Mouse (Mus musculus): ENCODE measurements around the gene 1700037H04Rik. TPM values are rescaled to one million over a fixed set of nuclear protein-coding genes. Genes with fewer than 3 reads are reported as not detected.

The 1700037H04Rik gene
- total and polyA plus RNA-seq, 3 experiments = 45.5 to 72.6 TPM; not detected in 1

- Histone ChIP-seq H3K79me2 (ENCODE audit: control insufficient read depth, insufficient read depth, low read length, poor library complexity) (no peaks in the 10 kb centered on the region), H3K27me3 (ENCODE audit: control insufficient read depth in 1 of 2, insufficient read depth in 2 of 2, low read length in 2 of 2) (no peaks in the 10 kb centered on the region), H3K9me3 (replicated peaks; ENCODE audit: insufficient read depth, low read length) (no peaks in the 10 kb centered on the region), H3K36me3 (ENCODE audit: control insufficient read depth in 1 of 2, insufficient read depth in 2 of 2, low read length in 2 of 2) (peaks cover 0 to 5% of the 10 kb centered on the region in 2 experiments; a peak in 1 of 4 replicates), H3K9ac (ENCODE audit: control insufficient read depth, low read depth, low read length, poor library complexity, severe bottlenecking) (no peak overlapping the region), H3K4me3 (ENCODE audit: control insufficient read depth in 1 of 2, insufficient read depth in 1 of 2, low read depth in 2 of 2, low read length in 2 of 2) (no peak overlapping the region), H3K27ac (ENCODE audit: control insufficient read depth, low read depth, low read length) (no peak overlapping the region), H3K4me1 (ENCODE audit: control insufficient read depth in 1 of 2, insufficient read depth in 2 of 2, low read length in 2 of 2) (peaks cover 3 to 17% of the 10 kb centered on the region in 2 experiments; a peak in 3 of 4 replicates)
- TF ChIP-seq USF1 (IDR thresholded peaks at IDR 0.05; ENCODE audit: low read depth, low read length) = no peak
- TF ChIP-seq TCF12 (IDR thresholded peaks at IDR 0.05; ENCODE audit: low read depth, low read length) = no peak
- TF ChIP-seq POLR2AphosphoS2 (IDR thresholded peaks at IDR 0.05; ENCODE audit: low read length) = no peak
- DNase-seq (ENCODE audit: low read depth, low spot score) = no peak
Measured at GRCm38 (mm10) chr2:131167984-131168383, 8.1 kb upstream of the 1700037H04Rik start.

GRCm38 (mm10) chr2:131166172-131166571, 6.3 kb upstream of the 1700037H04Rik start:
- Histone ChIP-seq H3K4me3 (ENCODE audit: control insufficient read depth in 1 of 2, insufficient read depth in 1 of 2, low read depth in 2 of 2, low read length in 2 of 2) (no peak overlapping the region), H3K9ac (ENCODE audit: control insufficient read depth, low read depth, low read length, poor library complexity, severe bottlenecking) (no peak overlapping the region), H3K27ac (ENCODE audit: control insufficient read depth, low read depth, low read length) (no peak overlapping the region), H3K9me3 (replicated peaks; ENCODE audit: insufficient read depth, low read length) (no peaks in the 10 kb centered on the region), H3K27me3 (ENCODE audit: control insufficient read depth in 1 of 2, insufficient read depth in 2 of 2, low read length in 2 of 2) (no peaks in the 10 kb centered on the region), H3K36me3 (ENCODE audit: control insufficient read depth in 1 of 2, insufficient read depth in 2 of 2, low read length in 2 of 2) (no peaks in the 10 kb centered on the region), H3K79me2 (ENCODE audit: control insufficient read depth, insufficient read depth, low read length, poor library complexity) (no peaks in the 10 kb centered on the region), H3K4me1 (ENCODE audit: control insufficient read depth in 1 of 2, insufficient read depth in 2 of 2, low read length in 2 of 2) (0 out of 4 replicates have a peak, but pooled peaks cover 0 to 5% of the 10 kb centered on the region in 2 experiments)
- no peak for DNase-seq (ENCODE audit: low read depth, low spot score)
- no peak for TF ChIP-seq NRF1 (IDR thresholded peaks at IDR 0.05; ENCODE audit: insufficient read depth, low read depth, low read length, poor library complexity, severe bottlenecking)

GRCm38 (mm10) chr2:131163924-131164323, 4.0 kb upstream of the 1700037H04Rik start:
- Histone ChIP-seq H3K9ac (ENCODE audit: control insufficient read depth, low read depth, low read length, poor library complexity, severe bottlenecking) (no peak overlapping the region), H3K27ac (ENCODE audit: control insufficient read depth, low read depth, low read length) (no peak overlapping the region), H3K36me3 (ENCODE audit: control insufficient read depth in 1 of 2, insufficient read depth in 2 of 2, low read length in 2 of 2) (no peaks in the 10 kb centered on the region; a peak in 1 of 4 replicates), H3K27me3 (ENCODE audit: control insufficient read depth in 1 of 2, insufficient read depth in 2 of 2, low read length in 2 of 2) (no peaks in the 10 kb centered on the region), H3K4me1 (ENCODE audit: control insufficient read depth in 1 of 2, insufficient read depth in 2 of 2, low read length in 2 of 2) (peaks cover 0 to under 1% of the 10 kb centered on the region in 2 experiments; a peak in 1 of 4 replicates), H3K79me2 (ENCODE audit: control insufficient read depth, insufficient read depth, low read length, poor library complexity) (peaks cover 4% of the 10 kb centered on the region), H3K9me3 (replicated peaks; ENCODE audit: insufficient read depth, low read length) (no peaks in the 10 kb centered on the region), H3K4me3 (ENCODE audit: control insufficient read depth in 1 of 2, insufficient read depth in 1 of 2, low read depth in 2 of 2, low read length in 2 of 2) (no peak overlapping the region)
- TF ChIP-seq POLR2AphosphoS5 (IDR thresholded peaks at IDR 0.05; ENCODE audit: borderline replicate concordance, low read depth, low read length) (no peak), TBP (IDR thresholded peaks at IDR 0.05; ENCODE audit: low read depth, low read length) (no peak)
- no peak for DNase-seq (ENCODE audit: low read depth, low spot score)

- Histone ChIP-seq H3K9me3 (replicated peaks; ENCODE audit: insufficient read depth, low read length) (no peaks in the 10 kb centered on the region), H3K36me3 (ENCODE audit: control insufficient read depth in 1 of 2, insufficient read depth in 2 of 2, low read length in 2 of 2) (no peaks in the 10 kb centered on the region; a peak in 1 of 4 replicates), H3K4me1 (ENCODE audit: control insufficient read depth in 1 of 2, insufficient read depth in 2 of 2, low read length in 2 of 2) (peaks cover 0 to 4% of the 10 kb centered on the region in 2 experiments; a peak in 1 of 4 replicates), H3K27ac (ENCODE audit: control insufficient read depth, low read depth, low read length) (peak overlapping the region; percentile 30), H3K79me2 (ENCODE audit: control insufficient read depth, insufficient read depth, low read length, poor library complexity) (peaks cover 6% of the 10 kb centered on the region), H3K9ac (ENCODE audit: control insufficient read depth, low read depth, low read length, poor library complexity, severe bottlenecking) (peak overlapping the region; percentile 73), H3K4me3 (ENCODE audit: control insufficient read depth in 1 of 2, insufficient read depth in 1 of 2, low read depth in 2 of 2, low read length in 2 of 2) (peak overlapping the region; percentile 62 to 69), H3K27me3 (ENCODE audit: control insufficient read depth in 1 of 2, insufficient read depth in 2 of 2, low read length in 2 of 2) (no peaks in the 10 kb centered on the region)
- DNase-seq (ENCODE audit: low read depth, low spot score) = peak; percentile 65
- TF ChIP-seq SMC3 (IDR thresholded peaks at IDR 0.05; ENCODE audit: low read depth, low read length) (peak; percentile 47), CHD1 (IDR thresholded peaks at IDR 0.05; ENCODE audit: low read depth, low read length) (0 out of 2 replicates have a peak, but pooled peaks have one; percentile 32), TCF12 (IDR thresholded peaks at IDR 0.05; ENCODE audit: low read depth, low read length) (no peak), MAFK (IDR thresholded peaks at IDR 0.05; ENCODE audit: borderline replicate concordance, low read depth, low read length) (no peak), POLR2AphosphoS2 (IDR thresholded peaks at IDR 0.05; ENCODE audit: low read length) (no peak), BHLHE40 (IDR thresholded peaks at IDR 0.05; ENCODE audit: borderline replicate concordance, low read depth, low read length) (peak; percentile 12; the same call in 1 of the 2 replicates), RCOR1 (IDR thresholded peaks at IDR 0.05; ENCODE audit: low read depth, low read length) (no peak), ETS1 (IDR thresholded peaks at IDR 0.05; ENCODE audit: low read depth, low read length) (no peak), CTCF (IDR thresholded peaks at IDR 0.05 in 2 of 3, conservative IDR thresholded peaks at IDR 0.05 in 1 of 3; ENCODE audit: control insufficient read depth in 1 of 3, insufficient read depth in 1 of 3, low read depth in 2 of 3, low read length in 3 of 3, poor library complexity in 1 of 3, severe bottlenecking in 1 of 3) (peak in 1 of 3 experiments; percentile 43; a peak in 2 of 6 replicates), KAT2A (conservative IDR thresholded peaks at IDR 0.05; ENCODE audit: low read depth, low read length) (no peak), MAZ (IDR thresholded peaks at IDR 0.05; ENCODE audit: low read depth, low read length) (no peak), TAL1 (IDR thresholded peaks at IDR 0.05; ENCODE audit: low read length) (no peak), ZC3H11A (IDR thresholded peaks at IDR 0.05; ENCODE audit: low read depth, low read length) (peak; percentile 38; the same call in 1 of the 2 replicates), UBTF (IDR thresholded peaks at IDR 0.05; ENCODE audit: borderline replicate concordance, insufficient read depth, low read depth, low read length) (no peak), JUND (IDR thresholded peaks at IDR 0.05; ENCODE audit: low read depth, low read length) (no peak)
Measured at GRCm38 (mm10) chr2:131160671-131161111, 810 bp upstream of the 1700037H04Rik start.
